Mouse (Mus musculus) heart, embryonic 11.5 days (tissue): ENCODE data around the gene Sycp2. TPM values are rescaled to one million over a fixed set of nuclear protein-coding genes. Genes with fewer than 3 reads are reported as not detected.
A peak's percentile ranks its signal among the peaks of the same experiment; 100 is the strongest.

Source experiments
- ATAC-seq: fragments of 200-750 bp; cut with Nextera tagmentation; replicated peaks from 2 replicates; pipeline ENCODE4 v1.8.0; 2017; ENCODE audit warnings: moderate library complexity; ENCODE audit not compliant: insufficient number of reproducible peaks, low FRiP score, low TSS enrichment
- H3K27ac ChIP-seq: fragments of 300-500 bp; sonication (generic); 2 replicates; pipeline ENCODE4 v1.5.1; 2014; ENCODE audit warnings: mild to moderate bottlenecking, low read depth, low read length
- H3K27me3 ChIP-seq: fragments of 300-500 bp; sonication (generic); 2 replicates; pipeline ENCODE4 v1.6.1; 2014; ENCODE audit warnings: mild to moderate bottlenecking, low read length, mixed read lengths; ENCODE audit not compliant: control insufficient read depth, insufficient read depth
- H3K36me3 ChIP-seq: fragments of 300-500 bp; sonication (generic); 2 replicates; pipeline ENCODE4 v1.6.1; 2014; ENCODE audit warnings: mild to moderate bottlenecking, low read length, moderate library complexity, mixed read lengths; ENCODE audit not compliant: control insufficient read depth, insufficient read depth
- H3K4me1 ChIP-seq: fragments of 300-500 bp; sonication (generic); 2 replicates; pipeline ENCODE4 v1.6.1; 2014; ENCODE audit warnings: low read length; ENCODE audit not compliant: control insufficient read depth, insufficient read depth
- H3K4me2 ChIP-seq: fragments of 300-500 bp; sonication (generic); 2 replicates; pipeline ENCODE4 v1.6.1; 2014; ENCODE audit warnings: mild to moderate bottlenecking, moderate library complexity
- H3K4me3 ChIP-seq: fragments of 300-500 bp; sonication (generic); 2 replicates; pipeline ENCODE4 v1.5.1; 2014; ENCODE audit warnings: low read depth, low read length
- H3K9ac ChIP-seq: fragments of 300-500 bp; sonication (generic); 2 replicates; pipeline ENCODE4 v1.6.1; 2014; ENCODE audit warnings: mild to moderate bottlenecking, low read depth, low read length, moderate library complexity
- H3K9me3 ChIP-seq: fragments of 300-500 bp; sonication (generic); replicated peaks from 2 replicates; pipeline ENCODE4 v1.6.1; 2016; ENCODE audit warnings: low read length; ENCODE audit not compliant: control insufficient read depth
- WGBS: fragments of 180-500 bp; shearing (Covaris S2); extraction: QIAGEN DNeasy Blood & Tissue Kit; methylation state at CpG from one replicate; pipeline ENCODE4 v1.1.7; 2014; ENCODE audit not compliant: insufficient replicate concordance; 5-methylcytosine and 5-hydroxymethylcytosine counted together
- polyA plus RNA-seq: library from polyadenylated mRNA; unstranded; fragments of >200 nt; fragmentation: Nextera tagmentation; extraction: Ambion mirVana; gene quantifications from 2 replicates; pipeline ENCODE4 v1.2.1, GENCODE M21; 2014

The Sycp2 gene
- polyA plus RNA-seq, 1 experiment from 2014 or later, result 0.16 TPM

DNA sequence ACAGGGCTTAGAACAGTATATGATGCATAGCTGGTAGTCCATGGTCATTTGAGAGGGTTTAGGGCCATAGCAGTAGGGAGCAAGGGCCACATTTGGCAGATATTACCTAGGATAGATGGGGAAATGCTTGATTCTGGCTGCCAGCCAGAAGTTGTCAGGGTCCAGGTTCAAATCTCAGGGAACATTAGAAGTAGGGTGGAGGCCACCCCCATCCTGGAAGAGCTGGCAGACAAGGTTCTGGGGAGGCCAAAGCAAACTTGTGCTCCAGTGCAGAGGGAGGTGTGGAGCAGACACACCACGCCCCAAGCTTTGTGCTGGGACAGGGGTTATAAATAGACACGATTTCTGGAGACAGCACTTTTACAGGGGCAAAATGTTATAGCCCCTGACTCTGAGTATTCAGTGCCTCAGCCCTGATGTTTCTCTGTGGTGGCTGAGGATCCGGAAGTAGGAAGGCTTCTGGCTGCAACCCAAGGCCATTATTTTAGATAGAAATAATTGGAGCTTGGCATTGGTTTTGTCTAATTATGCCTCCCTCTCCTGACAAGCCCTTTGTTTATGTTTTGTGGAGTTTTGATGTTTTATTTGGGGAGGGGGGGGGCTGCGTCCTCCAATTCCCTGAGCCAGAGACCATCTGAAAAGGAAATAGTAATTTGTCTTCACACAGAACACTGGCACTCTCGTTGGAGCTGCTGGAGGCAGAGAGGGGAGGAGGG, 80.6 kb downstream of the Sycp2 start:
- no peak overlapping the region for H3K27ac ChIP-seq
- H3K4me3 ChIP-seq, result peak overlapping the region; percentile 17
- 24% methylated on average over 5 of the region's 5 CpGs for WGBS
- H3K9ac ChIP-seq, result no peak overlapping the region
- H3K36me3 ChIP-seq, result no peaks in the 10 kb centered on the region
- H3K4me1 ChIP-seq, result peaks cover 16% of the 10 kb centered on the region
- ATAC-seq, result peak; percentile 31; the same call in 1 of the 2 replicates
- no peaks in the 10 kb centered on the region for H3K9me3 ChIP-seq
- H3K27me3 ChIP-seq, result no peaks in the 10 kb centered on the region
- peak overlapping the region; percentile 54 for H3K4me2 ChIP-seq

DNA sequence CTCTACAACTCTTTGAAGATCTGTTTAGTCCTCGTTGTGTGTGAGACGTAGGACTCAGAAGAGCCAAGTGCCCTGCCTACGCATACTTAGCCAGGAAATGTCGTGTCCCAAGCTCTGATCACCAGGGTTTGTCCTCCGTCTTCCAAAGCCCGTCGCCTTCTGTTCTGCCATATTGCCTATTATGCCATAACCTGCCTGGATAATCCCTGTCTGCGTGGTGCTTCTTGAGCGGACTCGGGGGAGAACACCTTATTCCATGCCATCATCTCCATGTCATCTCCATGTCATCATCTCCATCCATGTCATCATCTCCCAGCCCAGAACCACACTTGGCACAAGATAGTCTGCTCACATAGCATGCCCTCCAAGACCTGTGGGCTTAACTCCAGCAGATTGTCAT, 81.4 kb downstream of the Sycp2 start:
- ATAC-seq, result no peak
- H3K36me3 ChIP-seq, result no peaks in the 10 kb centered on the region
- H3K27ac ChIP-seq, result no peak overlapping the region
- no peak overlapping the region for H3K4me2 ChIP-seq
- peaks cover 16% of the 10 kb centered on the region for H3K4me1 ChIP-seq
- WGBS, result 93% methylated on average over 10 of the region's 10 CpGs
- H3K27me3 ChIP-seq, result no peaks in the 10 kb centered on the region
- no peak overlapping the region for H3K9ac ChIP-seq
- H3K9me3 ChIP-seq, result no peaks in the 10 kb centered on the region
- no peak overlapping the region for H3K4me3 ChIP-seq

DNA sequence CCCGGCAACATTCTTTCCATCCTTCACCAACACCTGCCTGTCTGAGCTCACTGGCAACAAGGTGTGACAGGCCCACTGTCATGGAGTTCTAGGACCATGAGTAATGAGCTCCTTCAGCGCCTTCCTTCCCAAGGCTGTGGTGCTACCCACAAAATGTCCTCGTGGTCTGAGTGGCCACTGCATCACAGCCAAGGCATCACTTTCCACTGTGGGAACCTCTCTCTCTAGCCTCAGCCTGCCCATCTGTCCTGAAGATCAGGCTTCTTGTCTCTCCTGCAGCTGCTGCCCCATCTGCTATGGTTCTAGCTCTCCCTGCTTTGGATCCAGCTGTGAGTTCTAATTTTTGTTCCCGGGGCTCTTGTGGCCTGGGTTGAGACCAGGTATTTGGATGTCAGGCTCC, 82.7 kb downstream of the Sycp2 start:
- Histone ChIP-seq H3K36me3 (no peaks in the 10 kb centered on the region), H3K4me1 (peaks cover 16% of the 10 kb centered on the region), H3K9ac (no peak overlapping the region), H3K9me3 (no peaks in the 10 kb centered on the region), H3K27ac (no peak overlapping the region), H3K27me3 (no peaks in the 10 kb centered on the region), H3K4me2 (no peak overlapping the region), H3K4me3 (no peak overlapping the region)
- 75% methylated on average over 4 of the region's 4 CpGs for WGBS
- ATAC-seq, result no peak

DNA sequence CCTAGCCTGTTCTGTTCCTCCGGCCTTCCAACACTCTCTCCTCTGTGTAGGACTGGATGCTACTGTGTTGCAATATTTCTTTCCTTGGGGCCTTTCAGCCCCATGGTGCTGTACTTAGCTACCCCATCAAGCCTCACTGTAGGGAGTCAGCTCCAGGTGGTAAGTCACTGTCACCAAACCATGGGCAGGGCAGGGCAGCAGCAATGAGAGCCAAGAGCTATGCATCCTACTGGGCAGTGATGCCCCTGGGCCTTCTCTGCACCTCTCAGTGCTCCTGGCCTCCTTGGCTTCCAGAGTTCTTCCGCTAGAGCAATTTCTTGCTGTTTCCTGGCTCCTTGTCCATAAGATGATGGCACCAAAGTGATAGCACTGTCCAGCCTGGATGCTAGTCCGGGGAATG, 83.1 kb downstream of the Sycp2 start:
- Histone ChIP-seq H3K4me3 (no peak overlapping the region), H3K9me3 (no peaks in the 10 kb centered on the region), H3K36me3 (no peaks in the 10 kb centered on the region), H3K9ac (no peak overlapping the region), H3K4me1 (peaks cover 13% of the 10 kb centered on the region), H3K27ac (no peak overlapping the region), H3K27me3 (no peaks in the 10 kb centered on the region), H3K4me2 (no peak overlapping the region)
- 71% methylated on average over 3 of the region's 3 CpGs for WGBS
- ATAC-seq, result no peak

DNA sequence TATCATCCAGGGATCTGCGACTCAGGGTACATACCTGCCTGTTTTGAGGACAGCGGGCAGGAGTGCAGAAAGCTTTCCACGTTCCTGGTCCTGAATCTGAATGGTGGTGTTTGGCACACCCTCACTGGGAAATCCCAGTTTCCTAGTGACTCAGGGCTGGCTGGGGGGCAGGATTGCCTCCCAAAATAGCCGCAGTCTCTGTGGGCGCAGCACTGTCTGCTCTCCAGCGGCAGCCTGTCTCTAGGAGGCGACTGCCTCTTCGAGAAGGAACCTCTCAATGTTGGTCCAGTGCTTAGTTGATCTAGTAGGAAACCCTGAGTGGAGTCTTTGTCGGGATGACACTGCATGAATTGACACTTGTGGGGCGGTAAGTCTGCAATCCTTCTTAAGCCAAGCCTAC, 86.2 kb downstream of the Sycp2 start:
- no peaks in the 10 kb centered on the region for H3K36me3 ChIP-seq
- H3K27me3 ChIP-seq, result no peaks in the 10 kb centered on the region
- no peak overlapping the region for H3K4me2 ChIP-seq
- no peaks in the 10 kb centered on the region for H3K9me3 ChIP-seq
- no peaks in the 10 kb centered on the region for H3K4me1 ChIP-seq
- WGBS, result 67% methylated on average over 10 of the region's 10 CpGs
- ATAC-seq, result no peak
- no peak overlapping the region for H3K4me3 ChIP-seq
- no peak overlapping the region for H3K27ac ChIP-seq
- no peak overlapping the region for H3K9ac ChIP-seq

DNA sequence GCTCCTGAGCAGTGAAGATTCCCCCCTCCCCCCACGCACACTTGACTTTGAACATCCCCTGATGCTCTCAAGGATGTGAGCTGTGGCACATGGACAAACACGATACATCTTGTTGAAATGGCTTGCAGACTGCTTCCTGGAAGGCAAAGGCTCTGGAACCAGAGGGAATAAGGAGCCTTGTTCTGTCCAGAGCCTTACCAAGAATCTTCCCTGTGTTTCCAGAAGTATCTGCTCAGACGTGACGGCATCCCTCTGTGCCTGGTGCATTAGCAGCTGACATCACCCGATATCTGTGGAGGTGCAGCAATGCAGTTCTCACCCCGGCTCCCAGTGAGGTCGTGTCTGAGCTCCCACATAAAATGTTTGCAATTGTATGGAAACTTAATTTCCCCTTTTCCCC, 87.7 kb downstream of the Sycp2 start:
- H3K27ac ChIP-seq, result no peak overlapping the region
- H3K36me3 ChIP-seq, result no peaks in the 10 kb centered on the region
- no peaks in the 10 kb centered on the region for H3K9me3 ChIP-seq
- ATAC-seq, result no peak
- no peak overlapping the region for H3K9ac ChIP-seq
- 70% methylated on average over 7 of the region's 7 CpGs for WGBS
- no peak overlapping the region for H3K4me2 ChIP-seq
- no peaks in the 10 kb centered on the region for H3K4me1 ChIP-seq
- H3K4me3 ChIP-seq, result no peak overlapping the region
- no peaks in the 10 kb centered on the region for H3K27me3 ChIP-seq

DNA sequence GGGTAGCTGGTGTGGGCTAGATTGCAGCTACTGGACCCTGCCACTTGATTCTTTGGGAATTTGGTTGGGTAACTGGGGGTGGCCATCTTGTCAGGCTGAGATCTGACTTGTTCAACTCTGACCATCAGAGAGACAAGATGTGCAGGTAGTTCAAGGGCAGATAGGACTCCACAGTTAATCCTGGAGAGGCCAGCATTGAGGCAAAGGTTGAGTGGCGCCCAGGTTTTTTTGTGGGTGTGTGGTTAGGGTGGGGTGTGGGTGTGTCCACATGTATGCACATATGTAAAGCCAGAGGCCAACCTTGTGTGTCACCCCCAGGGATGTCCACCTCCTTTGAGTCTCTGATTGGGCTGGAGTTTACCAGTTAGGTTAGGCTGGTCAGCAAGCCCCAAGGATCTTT, 91.2 kb downstream of the Sycp2 start:
- H3K4me2 ChIP-seq, result no peak overlapping the region
- no peak overlapping the region for H3K4me3 ChIP-seq
- 0 out of 2 replicates have a peak, but pooled peaks have one; percentile 37 for ATAC-seq
- H3K9ac ChIP-seq, result no peak overlapping the region
- no peaks in the 10 kb centered on the region for H3K9me3 ChIP-seq
- no peaks in the 10 kb centered on the region for H3K36me3 ChIP-seq
- no peak overlapping the region for H3K27ac ChIP-seq
- no peaks in the 10 kb centered on the region for H3K4me1 ChIP-seq
- WGBS, result 55% methylated on average over 1 of the region's 1 CpGs
- H3K27me3 ChIP-seq, result no peaks in the 10 kb centered on the region

DNA sequence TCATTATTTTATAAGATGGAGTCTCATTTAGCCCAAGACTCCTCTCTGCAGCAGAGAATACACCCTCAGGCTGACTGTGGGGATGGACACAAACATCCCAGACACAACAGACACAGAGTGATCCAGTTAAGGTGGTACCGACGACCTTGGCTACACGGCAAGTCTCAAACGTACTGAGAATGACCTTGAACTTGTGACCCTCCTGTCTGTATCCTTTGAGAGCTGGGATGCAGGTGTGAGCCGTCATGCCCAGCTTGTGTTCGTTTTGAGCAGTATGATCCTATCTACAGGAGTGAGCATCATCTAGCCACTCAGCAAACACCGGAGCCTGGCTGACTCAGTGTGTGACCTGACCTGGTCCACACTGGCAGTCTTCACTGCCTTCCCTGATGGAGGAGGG, 93.9 kb downstream of the Sycp2 start:
- H3K9me3 ChIP-seq, result no peaks in the 10 kb centered on the region
- H3K27ac ChIP-seq, result no peak overlapping the region
- H3K36me3 ChIP-seq, result no peaks in the 10 kb centered on the region
- H3K4me1 ChIP-seq, result no peaks in the 10 kb centered on the region
- ATAC-seq, result no peak
- H3K4me2 ChIP-seq, result no peak overlapping the region
- WGBS, result 70% methylated on average over 7 of the region's 7 CpGs
- no peak overlapping the region for H3K4me3 ChIP-seq
- no peak overlapping the region for H3K9ac ChIP-seq
- H3K27me3 ChIP-seq, result no peaks in the 10 kb centered on the region

DNA sequence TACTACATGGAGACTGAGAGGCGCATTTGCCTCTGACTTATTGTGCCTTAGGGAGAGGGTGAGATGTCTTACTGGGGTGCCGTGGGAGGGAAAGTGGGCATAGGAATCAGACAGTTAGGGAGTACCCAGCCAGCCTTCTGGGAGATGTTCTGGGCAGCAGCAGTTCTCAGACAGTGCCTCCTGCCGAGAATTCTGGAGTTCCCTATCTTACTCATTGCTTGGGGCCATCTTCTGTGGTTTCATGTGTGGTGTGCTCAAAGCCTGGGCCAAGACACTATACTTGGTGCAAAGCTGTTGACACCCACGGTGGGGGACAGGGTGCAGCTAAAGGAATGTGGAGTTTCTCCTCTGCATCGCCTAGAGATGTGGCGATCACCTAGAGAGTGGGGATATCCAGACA, 102.8 kb downstream of the Sycp2 start:
- Histone ChIP-seq H3K27ac (no peak overlapping the region), H3K36me3 (no peaks in the 10 kb centered on the region), H3K9me3 (no peaks in the 10 kb centered on the region), H3K4me3 (no peak overlapping the region), H3K4me2 (no peak overlapping the region), H3K27me3 (no peaks in the 10 kb centered on the region; the same call in 1 of the 2 replicates), H3K4me1 (peaks cover 3% of the 10 kb centered on the region; the same call in 1 of the 2 replicates), H3K9ac (no peak overlapping the region)
- 64% methylated on average over 6 of the region's 6 CpGs for WGBS
- ATAC-seq, result no peak
